Mouse (Mus musculus): ENCODE measurements around the gene Spam1.

Spam1 gene

GRCm38 (mm10) chr6:24790888-24791287 is at the start of gene Spam1:
Gene Spam1 (plus strand): TSS chr6:24791188.
- no peak for DNase-seq (ENCODE audit: low spot score in 2 of 2)

- no peak for DNase-seq (ENCODE audit: low spot score in 2 of 2)
These were observed 43.0 kb upstream of the Spam1 start, which contains the start of gene Hyal4 for GRCm38 (mm10) chr6:24748029-24748428. Gene Hyal4 (plus strand): TSS chr6:24748329.

- no peak for DNase-seq (ENCODE audit: low spot score in 2 of 2)
These were observed 31.7 kb upstream of the Spam1 start for GRCm38 (mm10) chr6:24759281-24759680.

GRCm38 (mm10) chr6:24766261-24766660 is 24.7 kb upstream of the Spam1 start:
- no peak for DNase-seq (ENCODE audit: low spot score in 2 of 2)

GRCm38 (mm10) chr6:24779182-24779581 is 11.8 kb upstream of the Spam1 start:
- no peak for DNase-seq (ENCODE audit: low spot score in 2 of 2)

GRCm38 (mm10) chr6:24822070-24822469 is 31.1 kb downstream of the Spam1 start:
- DNase-seq (ENCODE audit: low spot score in 2 of 2): no peak

Data from spleen, postnatal 10 days (tissue).